Mouse (Mus musculus) layer of hippocampus, postnatal 25 days (tissue): ENCODE measurements around the gene Sult2a5. TPM values are rescaled to one million over a fixed set of nuclear protein-coding genes. Genes with fewer than 3 reads are reported as not detected.

Experiments
- DNase-seq, 2 experiments: peaks; one replicate each; pipeline ENCODE4 v3.0.0; 2022; ENCODE audit warnings: mixed read lengths in 2 of 2, low spot score in 1 of 2; ENCODE audit errors: extremely low spot score in 1 of 2
- total RNA-seq, 2 experiments: library from RNA; stranded (reverse); gene quantifications; 2 replicates each; pipeline ENCODE4 v1.2.3; 2021

Gene Sult2a5
- not detected for total RNA-seq

- no peak for DNase-seq
Observed at GRCm38 (mm10) chr7:13623667-13624066, at the start of gene Sult2a5. Gene Sult2a5, plus strand, starts transcription at chr7:13623967.

Other genes starting within 250 kb of the Sult2a5 start
- not detected for gene Cabp5, start 225.8 kb upstream of the Sult2a5 start, total RNA-seq
- gene Bsph1, start 173.1 kb upstream of the Sult2a5 start, total RNA-seq = not detected
- not detected for gene Bsph2, start 52.9 kb upstream of the Sult2a5 start, total RNA-seq
- gene Sult2a2, start 109.5 kb downstream of the Sult2a5 start, total RNA-seq = not detected
- not detected for gene Sult2a1, start 213.4 kb downstream of the Sult2a5 start, total RNA-seq